Mouse (Mus musculus) effector memory CD4-positive, alpha-beta T cell, adult 7 months (primary cell): ENCODE results near the gene Tnfsf8. TPM values are rescaled to one million over a fixed set of nuclear protein-coding genes. Genes with fewer than 3 reads are reported as not detected.

Experiments used
- polyA plus RNA-seq: library from polyadenylated mRNA; unstranded; fragments of 100-300 nt; shearing (Covaris generic); gene quantifications from one replicate; pipeline ENCODE4 v1.2.1, GENCODE M21; 2017

The Tnfsf8 gene
- 370 TPM for polyA plus RNA-seq

DNA sequence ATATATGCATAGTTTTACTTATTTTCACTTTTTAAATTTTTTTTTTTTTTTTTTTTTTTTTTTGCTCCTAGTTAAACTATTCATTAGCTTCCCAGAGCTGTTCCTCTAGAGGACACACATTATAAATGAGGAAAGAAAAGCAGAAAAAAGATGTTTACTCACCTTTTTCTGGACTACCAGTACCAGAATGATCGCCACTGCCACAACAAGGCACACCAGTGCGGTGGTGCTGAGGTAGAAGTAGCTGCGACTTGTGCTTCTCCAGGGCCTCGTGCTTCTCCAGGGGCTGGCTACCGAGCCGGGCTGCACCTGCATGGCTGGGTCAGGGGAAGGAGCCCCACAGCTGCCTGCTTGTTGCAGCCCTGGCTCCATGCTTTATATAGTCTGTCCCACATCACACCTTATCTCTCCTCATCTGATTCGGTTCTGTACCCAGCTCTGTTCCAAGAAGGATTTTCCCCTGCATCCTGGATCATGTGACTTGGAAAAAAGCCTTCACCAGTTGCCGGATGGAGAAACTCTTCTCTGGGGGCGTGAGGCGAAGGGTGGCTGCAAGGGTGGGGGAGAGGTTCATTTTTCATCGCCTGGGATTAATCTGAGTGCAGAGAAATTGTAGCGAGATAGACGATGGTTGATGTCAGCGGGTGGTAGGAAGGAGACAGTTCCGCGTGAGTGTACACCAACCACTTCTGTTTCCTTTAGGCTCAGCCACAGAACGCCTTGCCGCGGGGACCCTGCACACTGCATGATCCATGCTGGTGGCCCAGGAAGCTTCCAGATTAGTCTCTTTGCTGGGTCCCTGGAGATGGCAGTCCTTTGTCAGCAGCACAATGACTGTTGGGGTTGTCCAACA lies at the start of gene Tnfsf8:
TSS of gene Tnfsf8 (minus strand) at position 660 of the 853 bp plus-strand sequence.

Other genes starting within 250 kb of the Tnfsf8 start
- not detected for gene Tex48, start 238.9 kb downstream of the Tnfsf8 start, polyA plus RNA-seq
- gene Gm11214, start 198.0 kb downstream of the Tnfsf8 start, polyA plus RNA-seq = not detected
- 0.63 TPM for gene Tnfsf15, start 116.2 kb downstream of the Tnfsf8 start, polyA plus RNA-seq
- 0.26 TPM for gene Tnc, start 185.7 kb upstream of the Tnfsf8 start, polyA plus RNA-seq